Comparison of ENCODE assay signal across 8 mouse cellular contexts in the genomic region with DNA sequence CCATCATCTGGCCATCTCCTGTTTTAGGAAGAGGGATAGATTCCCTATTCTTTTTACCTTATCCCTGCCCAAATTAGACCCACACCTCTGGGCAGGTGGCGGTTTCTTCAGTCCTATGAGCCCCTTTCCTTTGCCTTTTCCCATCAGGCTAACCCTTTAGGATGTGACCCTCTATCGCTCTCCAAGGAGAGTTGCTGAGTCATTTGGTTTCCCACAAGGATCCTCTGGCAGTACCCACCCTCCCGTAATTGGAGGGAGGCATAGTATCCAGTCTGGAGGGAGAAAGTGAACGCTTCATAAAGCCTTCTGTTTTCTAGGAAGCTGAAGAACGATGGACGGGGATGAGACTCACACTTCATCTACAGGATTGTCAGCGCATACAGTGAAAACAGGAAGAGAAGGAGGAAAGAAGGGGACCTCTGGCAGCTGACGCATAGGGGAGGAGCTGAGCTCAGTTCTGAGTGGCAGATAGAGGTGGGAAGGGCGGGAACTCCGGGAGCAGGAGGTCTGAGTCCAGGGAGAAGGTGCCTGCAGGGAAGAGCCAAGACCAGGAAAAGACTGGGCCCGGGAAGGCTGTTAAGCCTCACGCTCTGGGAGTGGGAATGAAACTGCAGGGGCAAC.
DNase-seq lines count a peak whose midpoint lies in the region; ATAC-seq lines count a peak whose summit lies in the region.

No protein-coding gene starts in this region.

- no peak for ATAC-seq in erythroblast, adult 5-6 weeks (replicated peaks; ENCODE audit: low FRiP score, poor library complexity, severe bottlenecking)

- DNase-seq in adrenal gland, adult 2 months = peak; percentile 23
- DNase-seq in adrenal gland, postnatal 4 days (ENCODE audit: low spot score in 2 of 2) = no peak
- peak; percentile 56 for DNase-seq in urinary bladder, postnatal 14 days (ENCODE audit: low spot score)
- no peak for DNase-seq in urinary bladder, postnatal 4 days (ENCODE audit: low spot score in 2 of 2)
- peak; percentile 6 for DNase-seq in liver
- DNase-seq in c-Kit-positive CD71-positive TER-119-positive erythroid progenitor cells, embryonic 14.5 days (ENCODE audit: low spot score) = no peak
- no peak for DNase-seq in ovary, adult 18-20 months (ENCODE audit: low spot score)

Comparison
In these comparisons a context has a peak if more than half of its experiments do, and no peak if none do; other contexts are left out.
1. DNase-seq: peak in adrenal gland, adult 2 months (single experiment), urinary bladder, postnatal 14 days (single experiment) and liver (single experiment); none in adrenal gland, postnatal 4 days (0 of 2), urinary bladder, postnatal 4 days (0 of 2), c-Kit-positive CD71-positive TER-119-positive erythroid progenitor cells, embryonic 14.5 days (single experiment) and ovary, adult 18-20 months (single experiment).